Comparison of ENCODE assay signal across 16 mouse cellular contexts in genomic region chr2:181572921-181573920, GRCm38 (mm10). TPM values are rescaled to one million over a fixed set of nuclear protein-coding genes. Genes with fewer than 3 reads are reported as not detected.
A peak's percentile ranks its signal among the peaks of the same experiment; 100 is the strongest.
DNase-seq lines count a peak whose midpoint lies in the region; ATAC-seq and TF ChIP-seq lines count a peak whose summit lies in the region.
"Had no signal": no experiment of that assay in that cellular context is flagged by ENCODE, and none has a peak within 500 bp of the region (broad histone marks: within the 10 kb centered on the region; RNA-seq: fewer than 3 reads in every experiment).

No protein-coding gene starts in this region.

- no peak overlapping the region for H3K9ac ChIP-seq in heart, embryonic 12.5 days
- H3K9ac ChIP-seq: limb, embryonic 13.5 days had no signal

- WGBS in heart, embryonic 12.5 days = 87% methylated on average over 15 of the region's 15 CpGs

- peaks cover 24% of the 10 kb centered on the region for H3K4me1 ChIP-seq in heart, embryonic 12.5 days (replicated peaks)
- H3K4me1 ChIP-seq: limb, embryonic 13.5 days had no signal

- H3K27me3 ChIP-seq in heart, embryonic 12.5 days (replicated peaks) = no peaks in the 10 kb centered on the region
- no peaks in the 10 kb centered on the region for H3K27me3 ChIP-seq in myocyte (ENCODE audit: control insufficient read depth, insufficient read depth, insufficient read length)
- H3K27me3 ChIP-seq: limb, embryonic 13.5 days had no signal

- no peak overlapping the region for H3K4me2 ChIP-seq in heart, embryonic 12.5 days
- H3K4me2 ChIP-seq in myocyte (ENCODE audit: low read depth) = no peak overlapping the region
- H3K4me2 ChIP-seq: limb, embryonic 13.5 days had no signal

- no peak overlapping the region for H3K27ac ChIP-seq in heart, embryonic 12.5 days (ENCODE audit: poor library complexity, severe bottlenecking)
- H3K27ac ChIP-seq: left cerebral cortex, adult 2 months; limb, embryonic 13.5 days had no signal

- no peak for TF ChIP-seq POLR2A in myocyte (IDR thresholded peaks at IDR 0.05; ENCODE audit: insufficient read length, low read depth)

- no peak overlapping the region for H3ac ChIP-seq in myocyte (ENCODE audit: control insufficient read depth, insufficient read length)

- H3K79me2 ChIP-seq in myocyte (ENCODE audit: control insufficient read depth, insufficient read depth) = peaks cover 3% of the 10 kb centered on the region

- H3K4me3 ChIP-seq in heart, embryonic 12.5 days = no peak overlapping the region
- H3K4me3 ChIP-seq in myocyte = no peak overlapping the region
- H3K4me3 ChIP-seq: left cerebral cortex, adult 2 months; limb, embryonic 13.5 days had no signal

- no peaks in the 10 kb centered on the region for H3K9me3 ChIP-seq in heart, embryonic 12.5 days (replicated peaks)
- H3K9me3 ChIP-seq: limb, embryonic 13.5 days had no signal

- peaks cover 41% of the 10 kb centered on the region for H3K36me3 ChIP-seq in heart, embryonic 12.5 days
- H3K36me3 ChIP-seq in myocyte (ENCODE audit: control insufficient read depth, insufficient read depth) = peaks cover 3% of the 10 kb centered on the region

- ATAC-seq in heart, embryonic 12.5 days (ENCODE audit: insufficient number of reproducible peaks, low FRiP score) = no peak
- ATAC-seq in granulocyte monocyte progenitor cell, adult 5-6 weeks (replicated peaks; ENCODE audit: poor library complexity, severe bottlenecking) = no peak
- ATAC-seq: CD4-positive, CD25-positive, alpha-beta regulatory T cell, adult 4 months; midbrain, embryonic 16.5 days had no signal

- peak; percentile 53 to 75 for DNase-seq in heart, adult 18-20 months
- DNase-seq in spleen, postnatal 4 days (ENCODE audit: low spot score in 2 of 2) = peak; percentile 12 to 61
- no peak for DNase-seq in spleen, adult 18-20 months
- peak; percentile 78 for DNase-seq in cerebellum, postnatal 10 days
- DNase-seq: adrenal gland, adult 8-10 months; gastrocnemius, postnatal 25 days; lung, adult 2 months; lung, postnatal 4 days; right cerebral cortex, postnatal 25 days had no signal

TF ChIP-seq in myocyte, 11 proteins besides CTCF, POLR2A, EP300 and RAD21:
- TF ChIP-seq USF1 (IDR thresholded peaks at IDR 0.05; ENCODE audit: low read depth) (no peak), POLR2AphosphoS2 (IDR thresholded peaks at IDR 0.05; ENCODE audit: insufficient read length, low read depth) (peak; percentile 3), TCF3 (IDR thresholded peaks at IDR 0.05; ENCODE audit: insufficient read length, low read depth) (no peak), MYOD1 (IDR thresholded peaks at IDR 0.05; ENCODE audit: control insufficient read depth in 1 of 3, insufficient read length in 2 of 3, low read depth in 2 of 3) (no peak), SRF (IDR thresholded peaks at IDR 0.05; ENCODE audit: control insufficient read depth, insufficient read length, low read depth) (no peak), CEBPB (IDR thresholded peaks at IDR 0.05; ENCODE audit: insufficient read depth, poor library complexity, severe bottlenecking) (no peak)

RNA-seq across cellular contexts. Expression of gene Uckl1, which starts 11.5 kb away (rescaled TPM):
- 10 to 100 TPM; 32.5 to 34.1 TPM for total RNA-seq in heart, adult 18-20 months (2021)
- polyA plus RNA-seq in heart, embryonic 12.5 days (2016; fragmentation: Nextera tagmentation; extraction: Ambion mirVana) = 64.2 and 65.3 TPM in 2 replicates
- polyA plus RNA-seq in myocyte (2012; fragmentation: generic; extraction: Trizol) = 53.4 TPM
- total RNA-seq in granulocyte monocyte progenitor cell, adult 5-6 weeks (2014; fragmentation: Nextera tagmentation) = 118 and 128 TPM in 2 replicates
- total RNA-seq in granulocyte monocyte progenitor cell, adult 5-6 weeks (2017) = 41.5 and 54.1 TPM in 2 replicates

RNA-seq across cellular contexts. Expression of gene Prpf6, which starts 18.4 kb away (rescaled TPM):
- total RNA-seq in heart, adult 18-20 months (2021) = 10 to 100 TPM; 35.9 to 37.7 TPM
- polyA plus RNA-seq in heart, embryonic 12.5 days (2016; fragmentation: Nextera tagmentation; extraction: Ambion mirVana) = 46.8 and 48.8 TPM in 2 replicates
- polyA plus RNA-seq in myocyte (2012; fragmentation: generic; extraction: Trizol) = 46.0 TPM
- total RNA-seq in granulocyte monocyte progenitor cell, adult 5-6 weeks (2014; fragmentation: Nextera tagmentation) = 30.8 and 35.2 TPM in 2 replicates
- 68.8 and 71.6 TPM in 2 replicates for total RNA-seq in granulocyte monocyte progenitor cell, adult 5-6 weeks (2017)

RNA-seq across cellular contexts. Expression of gene Zfp512b, which starts 19.4 kb away (rescaled TPM):
- total RNA-seq in heart, adult 18-20 months (2021) = 10 to 100 TPM in 1 of 2 experiments, 1 to 10 TPM in 1; 9.7 to 10.8 TPM
- 44.8 and 46.1 TPM in 2 replicates for polyA plus RNA-seq in heart, embryonic 12.5 days (2016; fragmentation: Nextera tagmentation; extraction: Ambion mirVana)
- 7.0 TPM for polyA plus RNA-seq in myocyte (2012; fragmentation: generic; extraction: Trizol)
- 21.1 and 23.5 TPM in 2 replicates for total RNA-seq in granulocyte monocyte progenitor cell, adult 5-6 weeks (2014; fragmentation: Nextera tagmentation)
- total RNA-seq in granulocyte monocyte progenitor cell, adult 5-6 weeks (2017) = 11.6 and 15.6 TPM in 2 replicates

RNA-seq across cellular contexts. Expression of gene Samd10, which starts 25.8 kb away (rescaled TPM):
- 1 to 10 TPM; 1.6 to 2.3 TPM for total RNA-seq in heart, adult 18-20 months (2021)
- 12.4 and 13.4 TPM in 2 replicates for polyA plus RNA-seq in heart, embryonic 12.5 days (2016; fragmentation: Nextera tagmentation; extraction: Ambion mirVana)
- 0.67 TPM for polyA plus RNA-seq in myocyte (2012; fragmentation: generic; extraction: Trizol)
- total RNA-seq in granulocyte monocyte progenitor cell, adult 5-6 weeks (2014; fragmentation: Nextera tagmentation) = 6.2 and 13.1 TPM in 2 replicates
- 3.2 and 4.5 TPM in 2 replicates for total RNA-seq in granulocyte monocyte progenitor cell, adult 5-6 weeks (2017)

RNA-seq across cellular contexts. Expression of gene Dnajc5, which starts 52.9 kb away (rescaled TPM):
- 10 to 100 TPM; 59.0 to 64.0 TPM for total RNA-seq in heart, adult 18-20 months (2021)
- polyA plus RNA-seq in heart, embryonic 12.5 days (2016; fragmentation: Nextera tagmentation; extraction: Ambion mirVana) = 89.5 and 91.9 TPM in 2 replicates
- polyA plus RNA-seq in myocyte (2012; fragmentation: generic; extraction: Trizol) = 67.7 TPM
- 43.8 and 47.1 TPM in 2 replicates for total RNA-seq in granulocyte monocyte progenitor cell, adult 5-6 weeks (2014; fragmentation: Nextera tagmentation)
- total RNA-seq in granulocyte monocyte progenitor cell, adult 5-6 weeks (2017) = 46.4 and 54.5 TPM in 2 replicates

Comparison
In these comparisons a context has a peak if more than half of its experiments do, and no peak if none do; other contexts are left out.
1. DNase-seq: peak in heart, adult 18-20 months (2 of 2), spleen, postnatal 4 days (2 of 2) and cerebellum, postnatal 10 days (2 of 2); none in spleen, adult 18-20 months (0 of 2).